Mouse (Mus musculus): ENCODE data around the gene Gpatch4. TPM values are rescaled to one million over a fixed set of nuclear protein-coding genes. Genes with fewer than 3 reads are reported as not detected.

Gpatch4 gene
- polyA plus RNA-seq, 1 experiment from 2014 or later: 27.4 TPM

Other genes starting within 250 kb of the Gpatch4 start
- 29.2 and 40.2 TPM in 2 replicates for gene Ntrk1, start 247.9 kb upstream of the Gpatch4 start, polyA plus RNA-seq (2015; fragmentation: Nextera tagmentation; extraction: Ambion mirVana)
- gene Insrr, start 246.2 kb upstream of the Gpatch4 start, polyA plus RNA-seq (2015; fragmentation: Nextera tagmentation; extraction: Ambion mirVana): 1.4 TPM in 2 replicates
- 9.8 and 11.0 TPM in 2 replicates for gene Pear1, start 218.8 kb upstream of the Gpatch4 start, polyA plus RNA-seq (2015; fragmentation: Nextera tagmentation; extraction: Ambion mirVana)
- not detected in 2 replicates for gene Sh2d2a, start 196.4 kb upstream of the Gpatch4 start, polyA plus RNA-seq (2015; fragmentation: Nextera tagmentation; extraction: Ambion mirVana)
- gene Prcc, start 157.5 kb upstream of the Gpatch4 start, polyA plus RNA-seq (2015; fragmentation: Nextera tagmentation; extraction: Ambion mirVana): 15.5 and 15.6 TPM in 2 replicates
- 139 and 155 TPM in 2 replicates for gene Hdgf, start 136.8 kb upstream of the Gpatch4 start, polyA plus RNA-seq (2015; fragmentation: Nextera tagmentation; extraction: Ambion mirVana)
- 63.9 and 70.1 TPM in 2 replicates for gene Mrpl24, start 123.6 kb upstream of the Gpatch4 start, polyA plus RNA-seq (2015; fragmentation: Nextera tagmentation; extraction: Ambion mirVana)
- 40.1 and 40.7 TPM in 2 replicates for gene Isg20l2, start 112.8 kb upstream of the Gpatch4 start, polyA plus RNA-seq (2015; fragmentation: Nextera tagmentation; extraction: Ambion mirVana)
- gene Rrnad1, start 112.4 kb upstream of the Gpatch4 start, polyA plus RNA-seq (2015; fragmentation: Nextera tagmentation; extraction: Ambion mirVana): 19.3 and 20.7 TPM in 2 replicates
- gene Crabp2, start 94.4 kb upstream of the Gpatch4 start, polyA plus RNA-seq (2015; fragmentation: Nextera tagmentation; extraction: Ambion mirVana): 145 and 148 TPM in 2 replicates
- gene Nes, start 72.0 kb upstream of the Gpatch4 start, polyA plus RNA-seq (2015; fragmentation: Nextera tagmentation; extraction: Ambion mirVana): 49.5 and 55.3 TPM in 2 replicates
- 35.8 and 39.8 TPM in 2 replicates for gene Bcan, start 42.9 kb upstream of the Gpatch4 start, polyA plus RNA-seq (2015; fragmentation: Nextera tagmentation; extraction: Ambion mirVana)
- 0.47 and 0.56 TPM in 2 replicates for gene Hapln2, start 15.5 kb upstream of the Gpatch4 start, polyA plus RNA-seq (2015; fragmentation: Nextera tagmentation; extraction: Ambion mirVana)
- 151 and 163 TPM in 2 replicates for gene Naxe, start 15.4 kb downstream of the Gpatch4 start, polyA plus RNA-seq (2015; fragmentation: Nextera tagmentation; extraction: Ambion mirVana)
- gene Ttc24, start 35.2 kb downstream of the Gpatch4 start, polyA plus RNA-seq (2015; fragmentation: Nextera tagmentation; extraction: Ambion mirVana): not detected in 2 replicates
- 3.2 and 3.6 TPM in 2 replicates for gene Iqgap3, start 38.9 kb downstream of the Gpatch4 start, polyA plus RNA-seq (2015; fragmentation: Nextera tagmentation; extraction: Ambion mirVana)
- gene Mef2d, start 99.3 kb downstream of the Gpatch4 start, polyA plus RNA-seq (2015; fragmentation: Nextera tagmentation; extraction: Ambion mirVana): 14.5 and 14.8 TPM in 2 replicates
- gene Rhbg, start 211.6 kb downstream of the Gpatch4 start, polyA plus RNA-seq (2015; fragmentation: Nextera tagmentation; extraction: Ambion mirVana): 0.22 and 0.32 TPM in 2 replicates
- gene Gm38392, start 244.1 kb downstream of the Gpatch4 start, polyA plus RNA-seq (2015; fragmentation: Nextera tagmentation; extraction: Ambion mirVana): 0.29 and 0.70 TPM in 2 replicates